Mouse (Mus musculus): ENCODE measurements around the gene Tuba8.

Tuba8 gene

DNA sequence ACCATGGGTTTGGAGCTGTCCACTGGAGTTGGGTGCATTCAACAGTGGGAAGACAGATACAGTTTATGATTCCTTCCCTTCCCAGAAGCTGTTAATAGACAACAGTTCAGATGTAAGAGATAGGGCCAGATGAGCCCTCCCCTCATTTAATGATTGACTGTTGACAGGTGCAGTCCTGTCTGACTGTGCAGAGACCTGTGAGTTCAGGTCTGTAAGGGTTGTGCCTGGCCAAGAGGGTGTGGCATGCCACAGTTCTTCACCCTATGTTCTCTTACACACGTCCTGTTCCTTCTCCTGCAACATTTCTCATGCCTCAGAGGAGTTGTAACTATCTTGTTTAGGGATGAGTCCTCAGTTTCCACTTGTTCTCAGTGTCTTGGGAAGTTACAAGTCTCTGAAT is 22.2 kb downstream of the Tuba8 start:
- no peak for DNase-seq (ENCODE audit: low spot score)

GRCm38 (mm10) chr6:121236386-121236785 is 25.9 kb downstream of the Tuba8 start:
- DNase-seq (ENCODE audit: low spot score) = no peak

- DNase-seq (ENCODE audit: low spot score) = no peak
Observed at GRCm38 (mm10) chr6:121238209-121238608, 27.7 kb downstream of the Tuba8 start.

GRCm38 (mm10) chr6:121241780-121242179 is 31.3 kb downstream of the Tuba8 start:
- DNase-seq (ENCODE audit: low spot score) = no peak

GRCm38 (mm10) chr6:121243161-121243560 is 32.7 kb downstream of the Tuba8 start:
- DNase-seq (ENCODE audit: low spot score) = no peak

- peak; percentile 91 for DNase-seq (ENCODE audit: low spot score)
Observed at GRCm38 (mm10) chr6:121245127-121246036, 34.9 kb downstream of the Tuba8 start, which contains the start of gene Usp18. TSS of gene Usp18 (plus strand) at chr6:121245906.

DNA sequence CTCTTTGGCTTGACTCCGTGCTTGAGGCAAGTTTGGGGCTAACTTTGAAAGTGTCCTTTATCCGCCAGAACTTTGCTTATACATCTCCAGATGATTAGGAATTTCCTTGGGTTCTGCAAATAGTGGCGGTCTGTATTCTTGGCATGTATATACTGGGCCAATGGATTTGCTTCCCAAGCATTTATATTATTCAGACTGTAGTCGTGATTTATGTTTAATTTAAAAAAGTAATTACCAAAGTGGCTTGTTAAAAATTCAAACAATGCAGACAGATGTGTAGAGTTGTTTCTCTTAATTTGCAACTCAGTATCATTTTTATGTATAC is 35.5 kb downstream of the Tuba8 start:
- no peak for DNase-seq (ENCODE audit: low spot score)

GRCm38 (mm10) chr6:121250406-121250805 is 39.9 kb downstream of the Tuba8 start:
- DNase-seq (ENCODE audit: low spot score) = peak; percentile 60

DNA sequence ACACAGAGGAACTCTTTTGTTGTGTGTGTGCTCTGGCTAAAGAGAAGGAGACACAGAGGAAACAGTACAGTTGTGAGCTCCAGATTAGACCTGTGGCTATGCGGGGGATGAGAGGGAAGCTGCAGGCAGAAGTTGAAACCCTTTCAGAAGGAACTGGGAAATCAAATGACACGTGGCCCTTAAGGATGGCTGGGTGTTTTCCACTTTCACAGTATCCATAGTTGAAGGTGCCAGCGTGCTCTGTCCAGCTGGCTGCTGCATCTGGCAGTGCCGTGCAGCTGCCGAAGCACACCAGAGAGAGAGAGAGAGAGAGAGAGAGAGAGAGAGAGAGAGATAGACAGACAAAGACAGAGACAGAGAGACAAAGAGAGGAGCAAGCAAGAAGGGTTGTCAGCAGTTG is 40.8 kb downstream of the Tuba8 start:
- peak; percentile 42 for DNase-seq (ENCODE audit: low spot score)

GRCm38 (mm10) chr6:121260548-121260947 is 50.1 kb downstream of the Tuba8 start:
- peak; percentile 84 for DNase-seq (ENCODE audit: low spot score)

DNA sequence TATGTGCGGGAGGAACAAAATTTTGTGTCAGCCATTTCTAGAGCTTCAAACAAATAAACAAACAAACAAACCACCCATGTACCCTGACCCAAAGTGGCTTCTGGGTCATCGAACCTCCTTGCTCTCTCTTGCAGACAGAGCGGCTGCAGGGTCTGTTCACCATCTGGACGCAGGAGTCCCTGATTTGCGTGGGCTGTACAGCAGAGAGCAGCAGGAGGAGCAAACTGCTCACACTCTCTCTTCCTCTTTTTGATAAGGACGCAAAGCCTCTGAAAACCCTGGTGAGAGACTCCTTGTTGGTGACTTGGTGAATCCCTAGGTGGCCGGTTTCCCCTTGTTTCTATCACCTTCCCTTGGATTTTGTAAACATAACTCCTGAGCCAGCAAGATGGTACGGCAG is 50.7 kb downstream of the Tuba8 start:
- DNase-seq (ENCODE audit: low spot score) = no peak

DNA sequence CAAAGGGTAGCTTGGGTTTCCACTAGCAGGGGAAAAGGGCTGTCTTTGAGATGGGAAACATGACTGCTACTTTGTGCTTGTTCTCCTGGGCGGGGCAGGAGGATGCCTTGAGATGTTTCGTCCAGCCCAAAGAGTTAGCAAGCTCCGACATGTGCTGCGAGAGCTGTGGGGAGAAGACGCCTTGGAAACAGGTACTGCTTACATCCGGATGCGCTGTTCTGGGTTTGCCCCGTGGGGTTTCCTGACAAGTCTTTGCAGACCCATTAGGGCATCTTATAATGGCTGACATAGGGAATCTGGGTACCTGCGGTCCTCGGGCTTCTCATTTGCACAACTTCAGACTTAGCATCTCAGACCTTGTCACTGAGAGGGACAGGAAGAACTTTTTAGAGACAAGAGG is 51.5 kb downstream of the Tuba8 start:
- no peak for DNase-seq (ENCODE audit: low spot score)

DNA sequence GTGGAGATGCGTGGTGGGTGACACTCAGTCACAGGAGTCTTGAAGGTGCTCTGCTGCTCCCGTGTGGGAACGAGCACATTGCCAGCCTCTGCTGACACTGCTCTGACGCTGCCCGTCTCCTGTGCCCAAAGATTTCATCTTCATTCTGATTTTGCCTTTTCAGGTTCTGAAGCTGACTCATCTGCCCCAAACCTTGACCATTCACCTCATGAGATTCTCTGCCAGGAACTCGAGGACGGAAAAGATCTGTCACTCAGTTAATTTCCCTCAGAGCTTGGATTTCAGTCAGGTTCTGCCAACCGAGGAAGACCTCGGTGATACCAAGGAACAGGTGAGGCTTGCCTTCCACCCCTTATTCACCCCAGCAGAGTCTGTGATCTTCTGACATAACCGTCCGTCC is 52.0 kb downstream of the Tuba8 start:
- no peak for DNase-seq (ENCODE audit: low spot score)

- DNase-seq (ENCODE audit: low spot score) = no peak
Observed at GRCm38 (mm10) chr6:121270156-121270555, 59.7 kb downstream of the Tuba8 start.

DNA sequence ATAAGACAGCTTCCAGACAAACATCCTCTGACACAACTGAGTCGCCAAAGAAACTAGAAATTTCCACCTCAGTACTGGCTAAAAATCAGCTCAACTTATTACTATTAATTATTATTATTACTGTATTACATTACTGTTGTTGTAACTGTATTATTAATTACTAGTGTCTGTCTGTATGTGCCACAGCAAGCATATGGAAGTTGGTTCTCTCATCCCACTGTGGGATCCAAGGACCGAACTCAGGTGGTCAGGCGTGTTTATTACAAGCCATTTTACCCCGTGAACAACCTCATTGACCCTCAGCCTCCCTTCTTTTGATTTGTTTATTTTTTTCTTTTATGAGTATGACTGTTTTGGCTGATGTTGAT is 61.2 kb downstream of the Tuba8 start:
- DNase-seq (ENCODE audit: low spot score) = no peak

- DNase-seq (ENCODE audit: low spot score) = peak; percentile 95
Observed at GRCm38 (mm10) chr6:121272075-121272800, 61.7 kb downstream of the Tuba8 start.

GRCm38 (mm10) chr6:121274356-121274755 is 63.9 kb downstream of the Tuba8 start:
- peak; percentile 39 for DNase-seq (ENCODE audit: low spot score)
